Mouse (Mus musculus) heart, embryonic 15.5 days (tissue): ENCODE data around the gene Tll1. TPM values are rescaled to one million over a fixed set of nuclear protein-coding genes. Genes with fewer than 3 reads are reported as not detected.
"Not testable (repeated sequence)": the region's sequence is repeated elsewhere in the genome, so short reads cannot be mapped to it uniquely, and the experiment has no call there.

Source experiments
- ATAC-seq: fragments of 200-750 bp; cut with Nextera tagmentation; replicated peaks from 2 replicates; pipeline ENCODE4 v1.8.0; 2017; ENCODE audit warnings: low read depth, moderate TSS enrichment; ENCODE audit not compliant: insufficient number of reproducible peaks, insufficient read depth, low FRiP score
- H3K27ac ChIP-seq: fragments of 300-500 bp; sonication (generic); 2 replicates; pipeline ENCODE4 v1.5.1; 2015; ENCODE audit warnings: mild to moderate bottlenecking, inconsistent platforms
- H3K27me3 ChIP-seq: fragments of 300-500 bp; sonication (generic); 2 replicates; pipeline ENCODE4 v1.6.1; 2015; ENCODE audit warnings: inconsistent platforms
- H3K36me3 ChIP-seq: fragments of 300-500 bp; sonication (generic); 2 replicates; pipeline ENCODE4 v1.6.1; 2015; ENCODE audit warnings: mild to moderate bottlenecking, inconsistent platforms
- H3K4me1 ChIP-seq: fragments of 300-500 bp; sonication (generic); replicated peaks from 2 replicates; pipeline ENCODE4 v1.6.1; 2015; ENCODE audit warnings: inconsistent platforms
- H3K4me2 ChIP-seq: fragments of 300-500 bp; sonication (generic); 2 replicates; pipeline ENCODE4 v1.6.1; 2015; ENCODE audit warnings: inconsistent platforms, mild to moderate bottlenecking, moderate library complexity
- H3K4me3 ChIP-seq: fragments of 300-500 bp; sonication (generic); 2 replicates; pipeline ENCODE4 v1.5.1; 2015; ENCODE audit warnings: mild to moderate bottlenecking, inconsistent platforms
- H3K9ac ChIP-seq: fragments of 300-500 bp; sonication (generic); 2 replicates; pipeline ENCODE4 v1.6.1; 2015; ENCODE audit warnings: mild to moderate bottlenecking, inconsistent platforms
- H3K9me3 ChIP-seq: fragments of 300-500 bp; sonication (generic); replicated peaks from 2 replicates; pipeline ENCODE4 v1.6.1; 2016; ENCODE audit warnings: inconsistent platforms
- WGBS: fragments of 180-500 bp; shearing (Covaris S2); methylation state at CpG from one replicate; pipeline ENCODE4 v1.1.7; 2015; ENCODE audit warnings: mixed read lengths; 5-methylcytosine and 5-hydroxymethylcytosine counted together
- polyA plus RNA-seq: library from polyadenylated mRNA; unstranded; fragments of >200 nt; fragmentation: Nextera tagmentation; extraction: Ambion mirVana; gene quantifications from 2 replicates; pipeline ENCODE4 v1.2.1, GENCODE M21; 2015

Tll1 gene
- polyA plus RNA-seq, 1 experiment from 2014 or later = 1.1 TPM

DNA sequence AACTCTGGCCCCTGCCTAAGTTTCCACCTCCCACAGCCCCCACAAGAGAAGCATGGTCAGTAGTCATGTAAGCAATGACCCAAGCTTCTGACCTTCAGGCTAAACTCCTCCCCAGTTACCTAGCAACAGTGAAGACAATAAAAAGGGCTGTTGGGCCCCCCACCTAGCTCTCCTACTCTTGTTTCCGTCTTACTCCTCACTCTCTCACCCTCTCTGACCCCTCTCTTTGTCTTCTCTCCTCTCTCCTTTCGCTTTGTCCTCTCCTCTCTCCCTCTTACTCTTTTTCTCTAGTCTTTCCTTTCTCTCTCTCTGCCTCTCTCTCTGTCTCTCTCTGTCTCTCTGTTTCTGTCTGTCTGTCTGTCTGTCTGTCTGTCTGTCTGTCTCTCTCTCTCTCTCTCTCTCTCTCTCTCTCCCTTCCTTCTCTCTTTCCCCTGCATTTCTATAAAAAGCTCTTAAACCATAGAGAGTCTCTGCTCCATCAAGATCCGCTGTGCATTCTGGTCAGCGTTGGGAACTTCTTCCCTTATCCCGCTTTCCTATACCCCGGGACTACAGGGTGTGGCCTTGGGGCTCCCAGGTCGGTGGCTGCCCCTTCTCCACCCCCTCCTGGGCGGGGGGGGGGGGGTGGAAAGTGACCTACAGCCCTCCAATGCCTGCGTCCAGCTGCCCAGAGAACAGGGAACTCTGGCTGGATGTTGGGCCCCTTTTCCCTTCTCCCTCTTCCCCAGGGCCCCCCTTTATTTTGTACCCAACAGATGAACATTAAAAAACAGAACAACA, 235.3 kb downstream of the Tll1 start:
- not testable (repeated sequence) for H3K9me3 ChIP-seq, H3K4me3 ChIP-seq, ATAC-seq, H3K4me2 ChIP-seq, H3K4me1 ChIP-seq, H3K27me3 ChIP-seq, H3K27ac ChIP-seq, H3K9ac ChIP-seq, H3K36me3 ChIP-seq
- 48% methylated on average over 9 of the region's 9 CpGs for WGBS
